In the genomic region with DNA sequence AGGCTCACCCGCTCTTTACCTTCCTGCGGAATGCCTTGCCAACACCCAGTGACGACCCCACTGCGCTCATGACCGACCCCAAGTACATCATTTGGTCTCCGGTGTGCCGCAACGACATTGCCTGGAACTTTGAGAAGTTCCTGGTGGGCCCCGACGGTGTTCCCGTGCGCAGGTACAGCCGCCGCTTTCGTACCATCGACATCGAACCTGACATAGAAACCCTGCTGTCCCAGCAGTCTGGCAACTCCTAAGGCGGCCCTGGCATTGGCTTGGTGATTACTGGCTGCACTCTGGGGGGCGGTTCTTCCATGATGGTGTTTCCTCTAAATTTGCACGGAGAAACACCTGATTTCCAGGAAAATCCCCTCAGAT, we compare ENCODE assay signal across 8 mouse cellular contexts. TPM values are rescaled to one million over a fixed set of nuclear protein-coding genes. Genes with fewer than 3 reads are reported as not detected.
DNase-seq lines count a peak whose midpoint lies in the region; ATAC-seq and TF ChIP-seq lines count a peak whose summit lies in the region.

No protein-coding gene starts in this region.

- peak overlapping the region; percentile 83 for H3K9ac ChIP-seq in forebrain, embryonic 16.5 days (replicated peaks; ENCODE audit: low read depth, low read length)
- H3K9ac ChIP-seq in intestine, postnatal 0 days (ENCODE audit: low read depth, low read length) = peak overlapping the region; percentile 79
- peak overlapping the region; percentile 55 for H3K9ac ChIP-seq in stomach, embryonic 15.5 days

- H3K4me3 ChIP-seq in bone marrow macrophage, adult 2 months (ENCODE audit: insufficient read depth, low read length) = peak overlapping the region; percentile 91
- peak overlapping the region; percentile 63 for H3K4me3 ChIP-seq in forebrain, embryonic 16.5 days (replicated peaks; ENCODE audit: low read length)
- peak overlapping the region; percentile 69 for H3K4me3 ChIP-seq in intestine, postnatal 0 days (ENCODE audit: low read depth, low read length)
- peak overlapping the region; percentile 60 for H3K4me3 ChIP-seq in stomach, embryonic 15.5 days (replicated peaks)

- no peak for TF ChIP-seq CTCF in bone marrow macrophage, adult 2 months (IDR thresholded peaks at IDR 0.05; ENCODE audit: low read depth, low read length)
- no peak for TF ChIP-seq CTCF in intestine, postnatal 0 days (IDR thresholded peaks at IDR 0.05; ENCODE audit: low read depth)

- DNase-seq in kidney, adult 11 months = peak; percentile 43
- no peak for DNase-seq in kidney, adult 18-20 months
- peak; percentile 20 for DNase-seq in lung, postnatal 14 days
- no peak for DNase-seq in testis, postnatal 14 days (ENCODE audit: low spot score)

- peak overlapping the region; percentile 73 for H3K4me2 ChIP-seq in forebrain, embryonic 16.5 days (ENCODE audit: low read length)
- H3K4me2 ChIP-seq in intestine, postnatal 0 days (replicated peaks; ENCODE audit: low read depth) = peak overlapping the region; percentile 80
- H3K4me2 ChIP-seq in stomach, embryonic 15.5 days = peak overlapping the region; percentile 64

- H3K27me3 ChIP-seq in forebrain, embryonic 16.5 days (replicated peaks; ENCODE audit: control insufficient read depth, insufficient read depth, low read length) = no peaks in the 10 kb centered on the region
- no peaks in the 10 kb centered on the region for H3K27me3 ChIP-seq in intestine, postnatal 0 days (replicated peaks; ENCODE audit: control insufficient read depth, insufficient read depth, low read length)
- H3K27me3 ChIP-seq in stomach, embryonic 15.5 days (replicated peaks) = no peaks in the 10 kb centered on the region

- peaks cover 7% of the 10 kb centered on the region; the same call in 1 of the 2 replicates for H3K36me3 ChIP-seq in forebrain, embryonic 16.5 days (ENCODE audit: control insufficient read depth, insufficient read depth)
- H3K36me3 ChIP-seq in intestine, postnatal 0 days (ENCODE audit: control insufficient read depth, insufficient read depth) = peaks cover 13% of the 10 kb centered on the region; the same call in 1 of the 2 replicates
- peaks cover 9% of the 10 kb centered on the region for H3K36me3 ChIP-seq in stomach, embryonic 15.5 days

- ATAC-seq in forebrain, embryonic 16.5 days = no peak
- ATAC-seq in intestine, postnatal 0 days = no peak
- ATAC-seq in stomach, embryonic 15.5 days (ENCODE audit: insufficient read depth, low FRiP score, low read depth) = no peak

- peaks cover 44% of the 10 kb centered on the region for H3K4me1 ChIP-seq in bone marrow macrophage, adult 2 months (ENCODE audit: control insufficient read depth, insufficient read depth, low read length)
- H3K4me1 ChIP-seq in forebrain, embryonic 16.5 days (replicated peaks; ENCODE audit: control insufficient read depth, insufficient read depth, low read length) = peaks cover 16% of the 10 kb centered on the region
- H3K4me1 ChIP-seq in intestine, postnatal 0 days (replicated peaks; ENCODE audit: control insufficient read depth, insufficient read depth, low read length) = peaks cover 15% of the 10 kb centered on the region
- H3K4me1 ChIP-seq in stomach, embryonic 15.5 days = peaks cover 18% of the 10 kb centered on the region

- 13% methylated on average over 20 of the region's 20 CpGs for WGBS in forebrain, embryonic 16.5 days
- WGBS in intestine, postnatal 0 days = 7% methylated on average over 20 of the region's 20 CpGs
- WGBS in stomach, embryonic 15.5 days = 7% methylated on average over 20 of the region's 20 CpGs

- TF ChIP-seq POLR2A in bone marrow macrophage, adult 2 months (IDR thresholded peaks at IDR 0.05; ENCODE audit: borderline replicate concordance, low read depth, low read length) = no peak

- no peaks in the 10 kb centered on the region for H3K9me3 ChIP-seq in forebrain, embryonic 16.5 days (ENCODE audit: control insufficient read depth, low read length)
- no peaks in the 10 kb centered on the region for H3K9me3 ChIP-seq in intestine, postnatal 0 days (ENCODE audit: control insufficient read depth)
- H3K9me3 ChIP-seq in stomach, embryonic 15.5 days = no peaks in the 10 kb centered on the region

- H3K27ac ChIP-seq in bone marrow macrophage, adult 2 months (ENCODE audit: insufficient read depth, low read depth, low read length) = peak overlapping the region; percentile 89
- peak overlapping the region; percentile 88; the same call in 1 of the 2 replicates for H3K27ac ChIP-seq in forebrain, embryonic 16.5 days (ENCODE audit: low read length)
- H3K27ac ChIP-seq in intestine, postnatal 0 days (ENCODE audit: low read depth, low read length) = peak overlapping the region; percentile 96
- H3K27ac ChIP-seq in stomach, embryonic 15.5 days = peak overlapping the region; percentile 93

RNA-seq across cellular contexts. Expression of gene Gpx1, which starts 1.2 kb away (rescaled TPM):
- 531 and 533 TPM in 2 replicates for polyA plus RNA-seq in bone marrow macrophage, adult 2 months (2012; ENCODE audit: insufficient read depth, insufficient read length, missing spikeins)
- polyA plus RNA-seq in forebrain, embryonic 16.5 days (2015; fragmentation: Nextera tagmentation; extraction: Ambion mirVana) = 369 and 398 TPM in 2 replicates
- polyA plus RNA-seq in intestine, postnatal 0 days (2015; fragmentation: Nextera tagmentation; extraction: Ambion mirVana) = 997 and 1,037 TPM in 2 replicates
- polyA plus RNA-seq in stomach, embryonic 15.5 days (2015; fragmentation: Nextera tagmentation; extraction: Ambion mirVana) = 998 and 1,171 TPM in 2 replicates

RNA-seq across cellular contexts. Expression of gene Usp4, which starts 7.8 kb away (rescaled TPM):
- 70.1 and 70.9 TPM in 2 replicates for polyA plus RNA-seq in bone marrow macrophage, adult 2 months (2012; ENCODE audit: insufficient read depth, insufficient read length, missing spikeins)
- polyA plus RNA-seq in forebrain, embryonic 16.5 days (2015; fragmentation: Nextera tagmentation; extraction: Ambion mirVana) = 146 and 163 TPM in 2 replicates
- 44.9 and 45.2 TPM in 2 replicates for polyA plus RNA-seq in intestine, postnatal 0 days (2015; fragmentation: Nextera tagmentation; extraction: Ambion mirVana)
- polyA plus RNA-seq in stomach, embryonic 15.5 days (2015; fragmentation: Nextera tagmentation; extraction: Ambion mirVana) = 85.6 and 92.2 TPM in 2 replicates

RNA-seq across cellular contexts. Expression of gene Tcta, which starts 33.9 kb away (rescaled TPM):
- 10.5 and 11.2 TPM in 2 replicates for polyA plus RNA-seq in bone marrow macrophage, adult 2 months (2012; ENCODE audit: insufficient read depth, insufficient read length, missing spikeins)
- polyA plus RNA-seq in forebrain, embryonic 16.5 days (2015; fragmentation: Nextera tagmentation; extraction: Ambion mirVana) = 34.3 and 37.6 TPM in 2 replicates
- polyA plus RNA-seq in intestine, postnatal 0 days (2015; fragmentation: Nextera tagmentation; extraction: Ambion mirVana) = 48.6 and 50.4 TPM in 2 replicates
- polyA plus RNA-seq in stomach, embryonic 15.5 days (2015; fragmentation: Nextera tagmentation; extraction: Ambion mirVana) = 40.0 and 42.1 TPM in 2 replicates

RNA-seq across cellular contexts. Expression of gene Rhoa, which starts 33.9 kb away (rescaled TPM):
- polyA plus RNA-seq in bone marrow macrophage, adult 2 months (2012; ENCODE audit: insufficient read depth, insufficient read length, missing spikeins) = 499 and 511 TPM in 2 replicates
- 282 and 351 TPM in 2 replicates for polyA plus RNA-seq in forebrain, embryonic 16.5 days (2015; fragmentation: Nextera tagmentation; extraction: Ambion mirVana)
- polyA plus RNA-seq in intestine, postnatal 0 days (2015; fragmentation: Nextera tagmentation; extraction: Ambion mirVana) = 313 and 315 TPM in 2 replicates
- polyA plus RNA-seq in stomach, embryonic 15.5 days (2015; fragmentation: Nextera tagmentation; extraction: Ambion mirVana) = 452 and 455 TPM in 2 replicates

RNA-seq across cellular contexts. Expression of gene Amt, which starts 43.2 kb away (rescaled TPM):
- 4.5 and 6.5 TPM in 2 replicates for polyA plus RNA-seq in bone marrow macrophage, adult 2 months (2012; ENCODE audit: insufficient read depth, insufficient read length, missing spikeins)
- polyA plus RNA-seq in forebrain, embryonic 16.5 days (2015; fragmentation: Nextera tagmentation; extraction: Ambion mirVana) = 22.3 and 23.8 TPM in 2 replicates
- polyA plus RNA-seq in intestine, postnatal 0 days (2015; fragmentation: Nextera tagmentation; extraction: Ambion mirVana) = 4.5 and 4.8 TPM in 2 replicates
- polyA plus RNA-seq in stomach, embryonic 15.5 days (2015; fragmentation: Nextera tagmentation; extraction: Ambion mirVana) = 21.8 and 22.3 TPM in 2 replicates

Comparison
In these comparisons a context has a peak if more than half of its experiments do, and no peak if none do; other contexts are left out.
1. DNase-seq: peak in kidney, adult 11 months (single experiment) and lung, postnatal 14 days (single experiment); none in kidney, adult 18-20 months (single experiment) and testis, postnatal 14 days (single experiment).
2. Peak in every context shown above with its lines, with median percentiles within 50 percentile points of each other: H3K27ac ChIP-seq, H3K4me3 ChIP-seq, H3K4me2 ChIP-seq and H3K9ac ChIP-seq.